Mouse (Mus musculus) urinary bladder, postnatal 10 days (tissue): Measurements from ENCODE around the gene Camsap1.

Experiments used
- DNase-seq: peaks from one replicate; pipeline ENCODE4 v3.0.0; 2022; ENCODE audit warnings: low spot score

Camsap1 gene

GRCm38 (mm10) chr2:25884756-25885155 is 98.3 kb downstream of the Camsap1 start:
- DNase-seq: no peak

GRCm38 (mm10) chr2:25882276-25882675 is 100.8 kb downstream of the Camsap1 start:
- no peak for DNase-seq

- DNase-seq: no peak
Observed at GRCm38 (mm10) chr2:25879061-25879460, 104.0 kb downstream of the Camsap1 start.

- no peak for DNase-seq
Observed at GRCm38 (mm10) chr2:25878516-25878915, 104.6 kb downstream of the Camsap1 start.

- no peak for DNase-seq
Observed at GRCm38 (mm10) chr2:25877736-25878268, 105.3 kb downstream of the Camsap1 start.

GRCm38 (mm10) chr2:25877250-25877735 is 105.8 kb downstream of the Camsap1 start:
- DNase-seq: no peak
